Mouse (Mus musculus) monocyte, adult 2 months (primary cell): Measurements from ENCODE around the gene Prtn3.

Source experiments
- DNase-seq, 2 experiments: peaks; one replicate each; pipeline ENCODE4 v3.0.0; 2022; ENCODE audit warnings: low spot score in 2 of 2, low read depth in 1 of 2

Prtn3 gene

GRCm38 (mm10) chr10:79874290-79874862 is at the start of gene Prtn3, which contains the start of gene Plppr3:
Gene Prtn3 (plus strand): TSS chr10:79874476.
Gene Plppr3 (minus strand): TSS chr10:79874634.
- no peak for DNase-seq

GRCm38 (mm10) chr10:79831583-79831982 is 42.7 kb upstream of the Prtn3 start:
- DNase-seq = no peak

GRCm38 (mm10) chr10:79832026-79832785 is 42.1 kb upstream of the Prtn3 start:
- DNase-seq = no peak

GRCm38 (mm10) chr10:79832786-79833181 is 41.5 kb upstream of the Prtn3 start:
- DNase-seq = no peak

GRCm38 (mm10) chr10:79834769-79835398 is 39.4 kb upstream of the Prtn3 start:
- peak in 1 of 2 experiments; percentile 54 for DNase-seq

- no peak for DNase-seq
Observed at GRCm38 (mm10) chr10:79836918-79837317, 37.4 kb upstream of the Prtn3 start.

- no peak for DNase-seq
Observed at GRCm38 (mm10) chr10:79838151-79838550, 36.1 kb upstream of the Prtn3 start.

- no peak for DNase-seq
Observed at GRCm38 (mm10) chr10:79840091-79840490, 34.2 kb upstream of the Prtn3 start.

- no peak for DNase-seq
Observed at GRCm38 (mm10) chr10:79840644-79841551, 33.4 kb upstream of the Prtn3 start.

GRCm38 (mm10) chr10:79842322-79842721 is 32.0 kb upstream of the Prtn3 start:
- DNase-seq = no peak

GRCm38 (mm10) chr10:79843476-79843875 is 30.8 kb upstream of the Prtn3 start:
- no peak for DNase-seq

- no peak for DNase-seq
Observed at GRCm38 (mm10) chr10:79846553-79846952, 27.7 kb upstream of the Prtn3 start.

GRCm38 (mm10) chr10:79849941-79850628 is 24.2 kb upstream of the Prtn3 start:
- DNase-seq = no peak

GRCm38 (mm10) chr10:79851653-79852052 is 22.6 kb upstream of the Prtn3 start:
- DNase-seq = no peak

- no peak for DNase-seq
Observed at GRCm38 (mm10) chr10:79852107-79852789, 22.0 kb upstream of the Prtn3 start.

- no peak for DNase-seq
Observed at GRCm38 (mm10) chr10:79852827-79853226, 21.4 kb upstream of the Prtn3 start.

GRCm38 (mm10) chr10:79853392-79853791 is 20.9 kb upstream of the Prtn3 start:
- DNase-seq = no peak

GRCm38 (mm10) chr10:79853860-79854795 is 20.1 kb upstream of the Prtn3 start, which contains the start of gene Ptbp1:
Gene Ptbp1 (plus strand): TSS chr10:79854427.
- peak; percentile 96 to 97 for DNase-seq
